Mouse (Mus musculus): ENCODE measurements around the gene Sh3bp1. TPM values are rescaled to one million over a fixed set of nuclear protein-coding genes. Genes with fewer than 3 reads are reported as not detected.

The Sh3bp1 gene
- total and polyA plus RNA-seq, 2 experiments from 2014 or later, result 5.5 to 6.2 TPM

DNA sequence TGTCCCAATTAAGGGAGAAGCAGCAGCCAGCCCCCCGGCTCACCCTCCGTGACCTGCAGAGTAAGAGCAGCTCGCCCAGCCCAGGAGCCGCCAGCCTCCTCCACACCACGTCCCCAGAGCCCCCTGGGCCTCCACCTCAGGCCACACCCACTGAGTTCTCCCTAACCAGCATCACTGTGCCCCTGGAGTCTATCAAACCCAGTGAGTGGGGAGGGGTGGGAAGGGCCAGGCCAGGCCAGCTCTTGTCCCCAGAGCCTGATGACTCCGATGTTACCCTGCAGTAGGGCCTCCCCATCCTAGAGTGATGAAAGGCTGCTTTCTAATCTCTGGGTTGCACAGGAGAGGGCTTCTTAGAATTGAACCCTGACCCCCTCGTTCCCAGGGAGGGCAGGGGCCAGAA lies 7.1 kb upstream of the Sh3bp1 start:
- Histone ChIP-seq H3K27me3 (ENCODE audit: insufficient read depth, low read length) (no peaks in the 10 kb centered on the region), H3K4me2 (ENCODE audit: low read depth, low read length) (no peak overlapping the region), H3K4me1 (ENCODE audit: insufficient read depth, low read length) (no peaks in the 10 kb centered on the region), H3K9me3 (ENCODE audit: low read length) (no peaks in the 10 kb centered on the region), H3K4me3 (ENCODE audit: low read length) (no peak overlapping the region), H3K36me3 (ENCODE audit: insufficient read depth, low read length) (peaks cover 39% of the 10 kb centered on the region), H3K9ac (replicated peaks; ENCODE audit: low read length) (no peak overlapping the region), H3K27ac (no peak overlapping the region)
- WGBS, result 82% methylated on average over 7 of the region's 7 CpGs
- ATAC-seq, result no peak
- TF ChIP-seq CTCF (IDR thresholded peaks at IDR 0.05; ENCODE audit: low read depth), result no peak
- DNase-seq (ENCODE audit: low spot score), result no peak

DNA sequence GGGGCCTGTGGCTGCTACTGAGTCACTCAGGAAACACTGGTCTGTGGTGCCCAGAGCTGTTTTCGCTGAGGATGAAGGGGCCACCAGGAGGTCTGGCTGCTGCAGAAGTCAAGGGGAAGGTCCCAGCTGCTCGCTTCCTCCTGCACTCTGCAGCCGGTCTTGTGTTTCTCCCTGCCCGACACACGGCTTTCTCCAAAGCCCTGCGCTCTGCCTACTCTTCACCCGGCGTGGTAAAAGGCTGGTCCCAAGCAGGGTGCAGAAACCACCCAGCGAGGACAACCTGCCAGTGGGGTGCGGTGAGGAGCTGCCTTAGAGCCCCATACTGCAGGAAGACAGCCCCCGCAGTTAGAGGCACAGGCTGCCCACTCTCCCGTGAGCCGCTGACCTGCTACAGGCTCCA lies 4.8 kb upstream of the Sh3bp1 start:
- Histone ChIP-seq H3K27me3 (ENCODE audit: insufficient read depth, low read length) (no peaks in the 10 kb centered on the region), H3K4me1 (ENCODE audit: insufficient read depth, low read length) (no peaks in the 10 kb centered on the region), H3K4me2 (ENCODE audit: low read depth, low read length) (no peak overlapping the region), H3K9ac (replicated peaks; ENCODE audit: low read length) (no peak overlapping the region), H3K36me3 (ENCODE audit: insufficient read depth, low read length) (peaks cover 27% of the 10 kb centered on the region), H3K27ac (no peak overlapping the region), H3K4me3 (ENCODE audit: low read length) (no peak overlapping the region), H3K9me3 (ENCODE audit: low read length) (no peaks in the 10 kb centered on the region)
- no peak for TF ChIP-seq CTCF (IDR thresholded peaks at IDR 0.05; ENCODE audit: low read depth)
- no peak for ATAC-seq
- no peak for DNase-seq (ENCODE audit: low spot score)
- WGBS, result 73% methylated on average over 13 of the region's 13 CpGs

DNA sequence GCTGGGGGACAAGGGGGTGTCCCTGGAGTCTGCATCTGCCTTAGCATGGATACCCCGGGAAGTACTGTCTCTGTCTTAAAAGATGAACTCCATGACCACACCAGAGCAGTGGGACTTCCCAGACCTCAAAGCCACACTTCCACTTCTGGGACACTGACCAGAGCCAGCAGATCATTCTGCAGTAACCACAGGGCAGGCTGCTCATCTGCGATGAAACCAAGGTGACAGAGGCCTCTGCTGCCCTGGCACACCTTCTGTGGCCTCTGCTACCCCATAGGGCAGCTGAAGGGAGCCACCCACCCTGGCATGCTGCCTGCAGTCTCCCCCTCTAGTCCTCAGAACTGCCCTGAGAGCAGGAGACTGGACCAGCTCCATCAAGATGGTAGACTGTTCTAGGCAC lies 3.8 kb upstream of the Sh3bp1 start:
- no peak overlapping the region for H3K9ac ChIP-seq (replicated peaks; ENCODE audit: low read length)
- peaks cover 9% of the 10 kb centered on the region; the same call in 1 of the 2 replicates for H3K4me1 ChIP-seq (ENCODE audit: insufficient read depth, low read length)
- peaks cover 27% of the 10 kb centered on the region for H3K36me3 ChIP-seq (ENCODE audit: insufficient read depth, low read length)
- 0 out of 2 replicates have a peak, but pooled peaks cover 3% of the 10 kb centered on the region for H3K27me3 ChIP-seq (ENCODE audit: insufficient read depth, low read length)
- no peak for DNase-seq (ENCODE audit: low spot score)
- 85% methylated on average over 2 of the region's 2 CpGs for WGBS
- no peak for ATAC-seq
- H3K4me2 ChIP-seq (ENCODE audit: low read depth, low read length), result no peak overlapping the region
- no peak for TF ChIP-seq CTCF (IDR thresholded peaks at IDR 0.05; ENCODE audit: low read depth)
- H3K9me3 ChIP-seq (ENCODE audit: low read length), result no peaks in the 10 kb centered on the region
- H3K4me3 ChIP-seq (ENCODE audit: low read length), result no peak overlapping the region
- no peak overlapping the region for H3K27ac ChIP-seq

DNA sequence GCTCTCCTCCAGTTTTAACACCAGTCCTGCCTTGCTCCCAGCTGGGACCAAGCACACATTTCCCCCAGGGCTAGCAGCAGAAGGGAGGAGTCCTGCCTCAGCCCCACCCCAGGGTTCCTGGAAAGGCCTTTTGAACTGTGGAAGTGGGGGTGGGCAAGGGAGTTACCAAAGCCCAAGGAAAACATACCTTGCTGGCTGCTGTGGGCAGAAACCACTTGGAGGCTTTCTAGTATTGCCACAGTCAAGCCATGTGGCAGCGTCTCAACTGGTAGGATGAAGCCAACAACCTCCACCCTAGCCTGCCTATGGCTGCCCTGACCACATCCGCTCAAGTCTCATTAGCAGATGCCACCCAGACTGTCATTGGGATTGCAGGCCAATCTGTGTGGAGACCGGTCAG lies 3.4 kb upstream of the Sh3bp1 start:
- Histone ChIP-seq H3K4me2 (ENCODE audit: low read depth, low read length) (no peak overlapping the region), H3K36me3 (ENCODE audit: insufficient read depth, low read length) (peaks cover 23% of the 10 kb centered on the region), H3K27me3 (ENCODE audit: insufficient read depth, low read length) (0 out of 2 replicates have a peak, but pooled peaks cover 3% of the 10 kb centered on the region), H3K4me1 (ENCODE audit: insufficient read depth, low read length) (peaks cover 10% of the 10 kb centered on the region; the same call in 1 of the 2 replicates), H3K27ac (no peak overlapping the region), H3K4me3 (ENCODE audit: low read length) (no peak overlapping the region), H3K9me3 (ENCODE audit: low read length) (no peaks in the 10 kb centered on the region), H3K9ac (replicated peaks; ENCODE audit: low read length) (no peak overlapping the region)
- 86% methylated on average over 3 of the region's 3 CpGs for WGBS
- DNase-seq (ENCODE audit: low spot score) (no peak), ATAC-seq (no peak)
- TF ChIP-seq CTCF (IDR thresholded peaks at IDR 0.05; ENCODE audit: low read depth), result no peak

DNA sequence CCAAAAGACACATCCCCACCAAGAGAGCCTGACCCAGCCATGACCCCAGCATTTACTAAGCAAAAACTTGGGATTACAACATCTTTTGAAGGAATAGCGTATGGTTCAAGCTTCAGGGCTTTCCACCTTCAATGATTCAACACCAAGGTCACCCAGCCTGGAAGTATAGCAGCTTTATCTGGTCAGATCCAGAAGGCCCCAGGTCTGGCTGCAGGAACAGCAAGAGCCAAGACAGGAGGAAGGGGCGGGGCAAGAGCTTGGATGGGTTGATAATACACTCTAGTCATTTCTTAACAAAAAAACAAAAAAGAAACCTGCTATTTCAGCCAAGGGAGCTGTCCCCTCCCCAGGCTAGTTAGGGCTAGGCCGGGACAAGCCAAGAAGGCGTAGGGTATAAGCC lies 2.1 kb upstream of the Sh3bp1 start:
- no peak overlapping the region for H3K4me3 ChIP-seq (ENCODE audit: low read length)
- WGBS, result 93% methylated on average over 4 of the region's 4 CpGs
- ATAC-seq (no peak), DNase-seq (ENCODE audit: low spot score) (no peak)
- H3K4me1 ChIP-seq (ENCODE audit: insufficient read depth, low read length), result peaks cover 10% of the 10 kb centered on the region; the same call in 1 of the 2 replicates
- TF ChIP-seq CTCF (IDR thresholded peaks at IDR 0.05; ENCODE audit: low read depth), result no peak
- H3K36me3 ChIP-seq (ENCODE audit: insufficient read depth, low read length), result peaks cover 10% of the 10 kb centered on the region; the same call in 1 of the 2 replicates
- 0 out of 2 replicates have a peak, but pooled peaks cover 3% of the 10 kb centered on the region for H3K27me3 ChIP-seq (ENCODE audit: insufficient read depth, low read length)
- no peaks in the 10 kb centered on the region for H3K9me3 ChIP-seq (ENCODE audit: low read length)
- H3K27ac ChIP-seq, result no peak overlapping the region
- H3K9ac ChIP-seq (replicated peaks; ENCODE audit: low read length), result no peak overlapping the region
- H3K4me2 ChIP-seq (ENCODE audit: low read depth, low read length), result no peak overlapping the region

DNA sequence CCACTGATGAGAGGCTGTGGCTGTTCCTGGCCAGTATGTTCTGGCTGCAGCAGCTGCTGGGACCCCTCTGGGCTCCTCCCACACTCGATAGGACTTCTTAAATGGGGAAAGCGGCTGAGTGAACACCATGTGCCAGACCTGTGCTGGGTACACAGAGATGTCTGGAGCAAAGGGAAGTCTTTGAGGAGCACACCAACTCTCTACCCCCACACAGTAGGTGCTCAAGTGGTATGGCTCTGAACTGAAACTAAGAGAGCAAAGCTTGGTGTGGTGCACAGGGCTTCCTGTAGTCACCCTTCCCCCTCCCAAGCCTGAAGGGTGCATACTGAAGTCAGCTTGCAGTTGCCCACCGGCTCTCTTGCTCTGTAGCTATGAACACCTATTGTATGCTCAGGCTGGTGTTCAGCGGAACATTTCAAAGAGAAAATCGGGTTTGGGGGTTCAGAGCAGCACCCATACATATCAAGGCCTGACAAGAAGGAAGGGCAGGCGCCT lies 1.0 kb upstream of the Sh3bp1 start:
- ATAC-seq (no peak), DNase-seq (ENCODE audit: low spot score) (no peak)
- H3K9me3 ChIP-seq (ENCODE audit: low read length), result no peaks in the 10 kb centered on the region
- H3K9ac ChIP-seq (replicated peaks; ENCODE audit: low read length), result no peak overlapping the region
- no peak overlapping the region for H3K4me3 ChIP-seq (ENCODE audit: low read length)
- H3K27ac ChIP-seq, result no peak overlapping the region
- TF ChIP-seq CTCF (IDR thresholded peaks at IDR 0.05; ENCODE audit: low read depth), result no peak
- H3K27me3 ChIP-seq (ENCODE audit: insufficient read depth, low read length), result 0 out of 2 replicates have a peak, but pooled peaks cover 3% of the 10 kb centered on the region
- no peak overlapping the region for H3K4me2 ChIP-seq (ENCODE audit: low read depth, low read length)
- WGBS, result 49% methylated on average over 6 of the region's 6 CpGs
- H3K4me1 ChIP-seq (ENCODE audit: insufficient read depth, low read length), result peaks cover 10% of the 10 kb centered on the region; the same call in 1 of the 2 replicates
- no peaks in the 10 kb centered on the region for H3K36me3 ChIP-seq (ENCODE audit: insufficient read depth, low read length)

DNA sequence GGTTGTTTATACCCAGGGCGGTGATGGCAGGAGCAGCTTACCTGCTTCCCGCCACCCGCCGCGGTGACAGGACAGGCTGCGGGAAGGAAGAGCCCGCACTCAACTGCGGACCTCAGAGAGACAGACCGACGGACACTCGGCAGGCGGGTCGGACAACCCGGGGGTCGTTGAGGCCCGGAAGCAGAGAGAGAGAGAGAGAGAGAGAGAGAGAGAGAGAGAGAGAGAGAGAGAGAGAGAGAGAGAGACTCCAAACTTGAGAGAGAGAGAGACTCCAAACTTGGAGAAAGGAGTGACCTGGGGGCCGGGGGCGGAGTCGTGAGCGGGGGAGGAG lies 194 bp upstream of the Sh3bp1 start, which contains the start of gene Gm49510:
TSS of gene Gm49510 (plus strand) at position 259 of the 331 bp plus-strand sequence.
- H3K9me3 ChIP-seq (ENCODE audit: low read length), result no peaks in the 10 kb centered on the region
- ATAC-seq (no peak), DNase-seq (ENCODE audit: low spot score) (no peak)
- peak within 1 kb of the TSS; percentile 67 for H3K4me2 ChIP-seq (ENCODE audit: low read depth, low read length)
- 3% methylated on average over 20 of the region's 20 CpGs for WGBS
- H3K36me3 ChIP-seq (ENCODE audit: insufficient read depth, low read length), result no peaks in the 10 kb centered on the region
- TF ChIP-seq CTCF (IDR thresholded peaks at IDR 0.05; ENCODE audit: low read depth), result no peak
- H3K4me3 ChIP-seq (ENCODE audit: low read length), result peak within 1 kb of the TSS; percentile 39
- peak within 1 kb of the TSS; percentile 37 for H3K9ac ChIP-seq (replicated peaks; ENCODE audit: low read length)
- H3K27ac ChIP-seq, result peak within 1 kb of the TSS; percentile 20; the same call in 1 of the 2 replicates
- peaks cover 10% of the 10 kb centered on the region; the same call in 1 of the 2 replicates for H3K4me1 ChIP-seq (ENCODE audit: insufficient read depth, low read length)
- H3K27me3 ChIP-seq (ENCODE audit: insufficient read depth, low read length), result 0 out of 2 replicates have a peak, but pooled peaks cover 3% of the 10 kb centered on the region
